Mouse (Mus musculus): ENCODE results near the gene Gstm2.
"Not testable (repeated sequence)": the region's sequence is repeated elsewhere in the genome, so short reads cannot be mapped to it uniquely, and the experiment has no call there.

Gstm2 gene

DNA sequence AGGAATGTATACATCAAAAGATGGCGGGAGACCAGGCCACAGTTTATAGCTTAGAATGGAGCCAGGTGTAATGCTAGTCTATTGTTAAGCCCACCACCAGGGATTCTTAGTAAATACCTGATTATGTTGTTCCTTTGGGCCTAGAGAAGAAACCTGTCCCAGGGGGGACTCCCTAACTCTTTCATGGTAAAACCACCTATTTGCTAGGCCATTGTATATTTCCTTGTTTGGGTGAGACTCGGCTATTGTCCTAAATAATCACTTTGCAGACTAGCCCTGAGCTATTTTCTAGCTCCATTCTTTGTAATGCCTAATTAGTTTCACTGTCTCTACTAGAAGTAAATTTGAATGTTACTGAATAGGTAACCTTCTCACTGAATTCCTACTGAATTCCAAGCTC is 9.7 kb upstream of the Gstm2 start:
- DNase-seq: not testable (repeated sequence)

DNA sequence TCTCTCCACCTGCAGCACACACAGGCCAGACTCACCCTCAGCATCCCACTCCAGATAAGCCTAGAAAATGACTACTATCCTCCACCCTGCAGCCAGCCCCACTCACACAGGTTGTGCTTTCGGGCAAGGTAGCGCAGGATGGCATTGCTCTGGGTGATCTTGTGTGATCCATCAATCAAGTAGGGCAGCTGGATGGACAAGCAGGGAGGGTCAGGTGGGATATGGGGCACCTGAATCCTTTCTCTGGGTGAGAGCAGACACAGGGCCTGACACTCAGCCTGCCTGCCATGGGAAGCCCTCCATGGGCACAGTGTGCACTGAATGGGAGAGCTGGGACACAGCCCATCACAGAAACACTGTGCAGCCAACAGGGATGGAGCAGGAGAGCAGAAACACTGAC is 1.1 kb downstream of the Gstm2 start:
- not testable (repeated sequence) for DNase-seq

DNA sequence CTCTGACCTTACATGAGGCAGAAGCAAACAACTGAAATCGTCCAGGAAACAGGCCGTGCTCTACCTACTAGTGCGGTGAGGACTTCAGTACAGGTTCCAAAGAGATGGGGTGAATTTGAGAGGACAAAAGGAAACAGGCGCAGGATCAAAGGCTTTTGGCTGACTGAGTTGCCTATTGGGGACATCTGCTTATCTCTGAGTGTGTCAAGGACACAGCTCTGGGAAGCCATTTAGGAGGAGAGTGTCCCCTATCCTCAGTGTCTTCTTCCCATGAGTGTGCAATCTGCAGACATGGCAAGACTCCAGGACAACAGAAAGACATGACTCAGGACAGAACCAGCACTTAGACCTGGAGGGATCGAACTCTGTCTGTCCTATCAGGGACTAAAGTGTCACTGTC is 1.8 kb downstream of the Gstm2 start:
- DNase-seq: no peak

DNA sequence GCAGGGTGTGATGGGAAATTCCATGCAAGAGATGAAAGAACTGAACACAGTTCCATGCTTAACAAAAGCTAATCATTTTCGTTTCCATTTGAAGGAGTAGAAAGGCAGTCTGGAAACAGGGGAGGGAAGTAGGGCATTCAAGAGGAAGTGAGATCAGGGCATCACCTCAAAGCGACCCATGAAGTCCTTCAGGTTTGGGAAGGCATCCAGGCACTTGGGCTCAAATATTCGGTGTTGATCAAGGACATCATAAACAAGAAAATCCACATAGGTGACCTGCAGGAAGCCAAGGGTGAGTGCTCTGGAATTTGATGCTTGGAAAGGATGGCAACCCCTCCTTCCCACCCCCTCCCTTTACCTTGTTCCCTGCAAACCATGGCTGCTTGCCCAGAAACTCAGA is 2.5 kb downstream of the Gstm2 start:
- DNase-seq: no peak

DNA sequence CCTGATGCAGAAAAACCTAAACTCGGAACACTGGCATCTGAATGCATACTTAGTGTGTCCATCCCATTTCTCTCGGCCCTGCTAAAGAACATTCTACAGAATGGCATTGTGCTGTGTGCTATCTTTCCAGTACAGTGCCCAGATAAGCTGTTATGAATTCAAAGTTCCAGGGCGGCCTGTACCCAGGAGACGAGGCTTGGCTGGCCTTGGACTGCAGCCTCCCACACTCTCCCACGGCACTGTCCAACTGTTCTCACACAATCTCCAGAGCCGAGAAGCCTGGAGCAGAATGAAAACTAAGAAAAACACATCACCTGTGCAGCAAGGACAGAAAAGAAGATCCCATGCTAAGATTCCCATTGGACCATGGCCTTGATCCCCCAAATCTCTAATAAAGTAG is 3.5 kb downstream of the Gstm2 start:
- DNase-seq: no peak

DNA sequence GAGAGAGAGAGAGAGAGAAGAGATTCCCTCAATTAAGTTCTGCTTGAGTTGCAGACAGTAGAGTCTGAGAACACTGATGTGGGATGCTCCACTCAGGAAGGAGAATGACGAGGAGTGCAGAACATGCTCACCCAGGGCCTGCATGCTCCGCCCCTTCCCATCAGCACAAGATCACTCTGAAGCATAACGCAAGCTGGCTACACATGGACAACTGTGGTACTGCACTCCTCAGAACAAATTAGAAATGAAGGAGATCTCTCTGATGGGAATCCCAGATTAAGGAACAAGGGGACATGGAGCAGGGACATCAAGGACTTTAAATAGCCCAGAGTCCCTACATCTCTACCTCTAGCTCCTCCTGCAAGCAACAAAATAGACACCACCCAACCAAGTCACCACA is 5.0 kb downstream of the Gstm2 start:
- no peak for DNase-seq

DNA sequence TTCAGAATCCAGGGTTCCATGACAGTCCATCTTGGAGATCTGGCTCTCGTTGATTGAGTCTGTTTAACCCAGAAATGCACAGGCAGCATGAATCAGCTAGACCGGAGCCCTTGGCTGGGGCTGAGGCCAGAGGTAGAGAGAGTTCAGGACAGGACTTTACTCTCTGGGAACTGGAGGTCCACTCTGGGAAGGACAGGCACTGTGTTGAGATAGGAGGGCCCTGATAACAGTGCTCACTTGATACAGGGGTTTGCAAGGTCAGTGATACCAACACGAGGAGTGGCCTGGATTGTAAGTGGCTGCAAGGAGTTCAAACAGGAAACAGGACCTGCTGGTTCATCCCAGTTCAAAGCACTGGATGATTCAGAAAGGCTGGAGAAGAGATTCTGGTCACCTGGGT is 8.6 kb downstream of the Gstm2 start:
- no peak for DNase-seq

DNA sequence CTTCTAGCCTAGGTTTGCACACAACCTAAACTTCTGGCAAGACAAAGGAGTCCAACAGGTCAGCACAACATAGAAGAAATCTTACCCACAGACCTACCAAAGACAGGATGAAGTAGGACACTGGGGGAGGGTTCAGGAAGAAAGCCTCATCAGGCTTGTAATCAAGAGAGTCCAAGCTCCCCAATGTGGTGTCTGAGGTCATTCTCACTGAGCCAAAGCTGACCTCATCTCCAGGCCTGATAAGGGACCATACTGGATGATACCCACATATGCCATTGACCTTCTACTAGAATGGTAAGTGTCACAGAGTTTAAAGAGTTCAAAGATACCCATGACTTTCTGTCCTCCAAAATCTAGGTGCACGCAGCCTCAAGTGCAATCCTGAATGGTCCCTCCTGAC is 12.0 kb downstream of the Gstm2 start:
- no peak for DNase-seq

DNA sequence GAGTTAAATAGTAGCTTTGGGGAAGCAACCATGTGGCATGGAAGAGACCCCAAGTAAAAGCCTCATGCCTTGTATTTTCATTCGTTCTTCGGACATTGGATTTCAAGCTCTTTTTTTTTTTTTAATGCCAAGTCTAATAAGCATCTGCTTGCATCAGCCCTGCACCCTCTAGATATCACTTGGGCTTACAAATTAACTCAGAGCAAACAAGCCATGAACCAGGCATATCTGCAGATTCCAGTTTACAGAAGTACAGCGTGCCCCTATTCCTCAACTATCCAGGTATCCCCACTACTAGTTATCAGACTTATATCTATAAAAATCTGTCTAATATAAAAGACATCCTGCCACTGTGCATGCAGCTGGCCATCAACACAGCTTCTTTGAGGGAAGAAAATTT is 14.2 kb downstream of the Gstm2 start:
- DNase-seq: no peak

DNA sequence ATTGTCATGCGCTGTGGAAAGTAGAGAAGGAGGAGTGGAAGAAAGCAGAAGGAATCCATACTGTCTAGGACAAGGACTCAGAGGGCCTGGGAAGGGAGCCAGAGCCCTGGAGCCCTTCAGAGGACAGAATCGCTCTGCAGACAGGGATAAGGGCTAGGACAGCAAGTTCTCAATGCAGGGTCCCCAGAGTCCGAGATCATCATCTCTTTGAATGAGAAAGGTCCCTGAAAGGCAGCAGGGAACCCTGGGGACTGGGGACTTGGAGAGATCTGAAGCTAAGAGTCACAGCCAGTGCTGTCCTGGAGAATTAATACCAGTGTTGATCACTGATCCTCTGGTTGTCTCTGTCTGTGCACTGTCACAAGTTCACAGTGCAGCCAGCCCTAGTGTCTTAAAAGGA is 15.2 kb downstream of the Gstm2 start:
- not testable (repeated sequence) for DNase-seq

DNA sequence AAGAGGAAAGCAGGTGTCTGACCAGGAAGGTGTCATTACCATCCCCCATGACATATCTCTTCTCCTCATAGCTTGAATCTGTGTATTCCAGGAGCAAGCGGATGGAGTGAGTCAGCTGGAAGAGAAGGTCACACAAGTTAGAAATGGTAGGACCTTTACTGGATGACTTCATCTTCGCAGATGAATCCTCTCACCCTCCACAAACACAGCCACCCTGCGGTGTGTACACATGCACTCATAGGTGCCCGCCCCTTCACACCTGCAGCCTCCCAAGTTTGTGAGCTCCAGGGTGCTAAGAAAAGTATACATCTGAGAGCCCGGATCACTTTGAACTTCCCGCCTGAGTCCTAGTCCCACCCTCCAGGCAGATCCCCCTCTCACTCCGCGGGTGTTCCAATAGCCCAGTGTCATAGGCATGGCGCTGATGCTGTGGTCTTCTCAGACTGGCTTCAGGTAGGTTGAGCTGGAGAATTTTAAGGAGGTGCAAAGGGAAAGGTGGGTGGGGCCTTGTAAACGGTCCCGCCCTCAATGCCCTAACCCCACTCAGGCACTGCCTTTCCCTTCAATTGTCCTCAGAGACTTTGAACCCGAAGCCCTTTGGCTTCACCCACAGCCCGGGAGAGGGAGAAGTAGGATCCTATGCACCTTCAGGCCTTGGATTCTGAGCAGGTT is 17.4 kb downstream of the Gstm2 start, which contains the start of gene Gstm3:
Gstm3 (minus strand) TSS at position 560 of the 672 bp plus-strand sequence.
- no peak for DNase-seq

DNA sequence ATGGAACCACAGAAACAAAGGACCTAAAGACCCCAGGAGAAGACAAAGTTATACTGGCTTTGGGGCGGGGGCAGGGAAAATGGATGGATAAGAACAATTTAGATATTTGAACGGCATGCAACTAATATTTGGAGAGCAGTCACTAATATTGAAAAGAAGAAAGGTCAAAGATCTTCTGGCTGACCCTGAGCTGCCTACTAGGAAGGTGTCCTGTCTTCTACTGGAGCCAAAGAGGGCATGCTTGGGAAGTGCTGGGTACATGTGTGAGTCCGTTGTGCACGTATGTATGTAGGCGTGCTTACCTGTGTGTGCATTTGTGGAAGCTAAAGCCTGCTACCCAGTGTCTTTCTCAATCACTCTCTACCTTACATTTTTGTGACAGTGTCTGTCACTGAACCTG is 19.6 kb downstream of the Gstm2 start:
- no peak for DNase-seq

DNA sequence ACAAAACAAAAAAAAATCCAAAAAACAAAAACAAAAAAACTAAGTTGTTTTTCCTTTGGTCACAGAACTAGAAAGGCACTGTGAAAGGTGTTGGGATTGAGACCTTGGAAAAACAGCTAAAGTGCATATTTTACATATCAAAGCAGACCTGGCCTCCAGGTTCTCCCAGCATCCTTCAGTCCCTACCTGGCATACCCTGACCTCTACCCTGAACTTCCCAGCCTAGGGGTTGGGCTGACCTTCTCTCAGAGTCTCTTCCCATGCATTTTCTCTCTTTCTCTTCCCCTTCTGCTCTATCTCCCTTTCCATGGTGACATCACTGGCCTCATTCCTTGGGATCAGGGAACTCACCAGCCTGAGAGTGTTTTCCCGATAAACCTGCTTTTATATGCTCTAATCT is 20.7 kb downstream of the Gstm2 start:
- no peak for DNase-seq

DNA sequence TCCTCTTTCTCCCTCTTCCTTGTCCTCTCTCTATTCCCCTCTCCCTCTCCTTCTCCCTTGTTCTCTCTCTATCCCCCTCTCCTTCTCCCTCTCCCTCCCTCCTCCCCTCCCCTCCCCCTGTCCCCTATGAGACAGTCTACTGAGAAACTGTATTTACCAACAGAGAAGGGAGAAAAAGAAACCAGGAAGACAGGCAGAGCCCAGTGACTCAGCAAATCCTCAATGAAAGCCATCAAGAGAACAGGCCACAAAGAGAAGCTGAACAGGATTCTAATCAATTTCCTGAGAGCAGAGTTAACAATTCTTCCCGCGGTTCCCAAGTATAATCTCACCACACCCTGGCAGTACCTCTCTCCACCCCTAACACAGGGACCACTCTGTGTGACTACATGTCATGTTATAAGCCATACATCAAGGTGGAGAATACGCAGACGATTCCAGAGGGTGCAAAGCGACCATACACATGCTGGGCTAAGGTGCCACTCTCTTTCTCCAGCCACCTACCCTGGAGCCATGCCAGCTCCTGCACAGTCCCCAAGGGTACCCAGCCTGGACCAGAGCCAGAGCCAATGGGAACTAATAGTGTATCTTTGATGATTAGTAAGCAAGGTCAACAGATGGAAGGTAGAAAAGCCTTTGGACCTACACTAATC is 21.5 kb downstream of the Gstm2 start:
- no peak for DNase-seq

DNA sequence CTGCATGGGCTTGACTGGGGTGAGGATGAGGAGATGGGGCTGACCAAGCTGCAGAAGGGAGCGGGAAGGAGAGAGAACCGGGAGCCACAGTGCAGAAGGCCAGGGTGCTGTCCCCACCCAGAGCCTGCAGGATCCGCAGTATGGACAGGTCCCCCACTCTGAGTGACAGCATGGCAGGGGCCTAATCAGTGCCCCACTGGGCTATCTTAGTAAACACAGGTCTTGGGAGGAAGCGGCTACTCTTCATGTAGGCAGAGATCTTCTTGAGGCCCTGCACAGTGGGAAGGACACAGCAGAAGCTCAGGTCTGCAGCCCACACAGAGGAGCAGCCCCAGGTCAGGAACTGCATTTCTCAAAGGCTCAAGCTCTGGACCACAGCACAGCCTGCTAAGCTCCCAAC is 22.2 kb downstream of the Gstm2 start:
- no peak for DNase-seq

DNA sequence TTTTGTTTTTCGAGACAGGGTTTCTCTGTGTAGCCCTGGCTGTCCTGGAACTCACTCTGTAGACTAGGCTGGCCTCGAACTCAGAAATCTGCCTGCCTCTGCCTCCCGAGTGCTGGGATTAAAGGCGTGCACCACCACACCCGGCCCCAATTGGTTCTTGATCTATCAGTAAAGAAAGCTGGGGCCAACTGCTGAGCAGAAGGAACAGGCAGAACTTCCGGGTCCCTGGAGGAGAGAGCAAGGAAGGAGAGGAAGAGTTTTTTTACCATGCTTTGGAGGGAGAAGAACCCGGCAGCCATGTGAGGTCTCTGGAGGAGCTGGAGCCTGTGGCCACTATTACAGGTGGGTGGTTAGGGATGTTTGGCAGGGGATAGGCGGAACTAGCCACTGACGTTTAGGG is 31.0 kb downstream of the Gstm2 start:
- not testable (repeated sequence) for DNase-seq

DNA sequence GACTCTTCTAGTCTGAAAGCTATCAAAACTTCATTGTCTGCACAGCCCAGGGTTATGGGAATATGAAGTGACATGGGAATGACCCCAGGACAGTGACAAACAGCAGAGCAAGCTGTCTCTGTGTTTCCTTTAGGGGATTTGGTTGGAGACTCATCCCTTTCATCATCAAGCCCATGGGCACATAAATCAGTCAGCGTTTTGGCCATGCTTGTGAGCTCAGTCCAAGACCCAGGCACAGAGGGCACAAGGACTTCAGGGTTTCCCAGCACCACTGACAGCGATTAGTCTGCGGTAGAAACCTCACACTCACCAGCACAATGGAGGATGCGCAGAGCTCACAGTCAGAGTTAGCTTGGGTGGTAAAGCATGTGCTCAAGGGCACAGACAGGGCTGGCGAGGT is 32.3 kb downstream of the Gstm2 start:
- no peak for DNase-seq

DNA sequence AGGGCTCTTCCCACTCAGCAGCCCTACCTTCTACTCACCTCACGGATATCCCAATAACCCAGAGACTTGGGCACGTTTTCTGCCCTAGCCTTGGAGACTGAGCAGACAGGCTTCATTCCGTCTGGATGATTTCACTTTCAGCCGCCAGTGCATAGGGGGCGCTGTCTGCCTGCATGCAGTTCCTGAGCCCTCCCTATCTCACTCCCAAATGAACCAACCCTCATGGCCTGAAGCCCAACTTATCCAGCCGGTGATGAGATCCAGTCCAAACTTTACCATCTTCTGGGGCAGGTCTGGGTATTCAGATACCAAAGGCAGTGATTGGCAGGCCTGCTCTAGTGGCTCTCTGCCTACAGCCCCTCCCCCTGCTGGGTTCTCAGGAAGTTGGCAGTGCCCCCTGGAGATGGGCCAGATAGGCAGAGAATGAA is 32.9 kb downstream of the Gstm2 start:
- no peak for DNase-seq

DNA sequence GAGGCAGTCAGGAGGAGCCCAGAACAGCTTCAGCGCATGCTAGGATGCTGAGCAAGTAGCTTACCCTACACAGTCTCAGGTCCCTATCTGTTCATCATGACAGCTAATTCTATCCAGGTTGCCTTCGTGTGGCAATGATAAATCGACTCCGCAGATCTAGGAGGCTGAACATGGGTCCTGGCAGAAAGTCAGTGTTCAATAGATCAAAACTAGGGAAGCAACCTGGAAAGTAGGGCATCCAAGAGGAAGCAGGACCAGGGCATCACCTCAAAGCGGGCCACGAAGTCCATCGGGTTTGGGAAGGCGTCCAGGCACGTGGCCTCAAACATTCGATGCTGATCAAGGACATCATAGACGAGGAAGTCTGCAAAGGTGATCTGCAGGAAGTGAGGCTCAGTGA is 35.7 kb downstream of the Gstm2 start:
- no peak for DNase-seq

DNA sequence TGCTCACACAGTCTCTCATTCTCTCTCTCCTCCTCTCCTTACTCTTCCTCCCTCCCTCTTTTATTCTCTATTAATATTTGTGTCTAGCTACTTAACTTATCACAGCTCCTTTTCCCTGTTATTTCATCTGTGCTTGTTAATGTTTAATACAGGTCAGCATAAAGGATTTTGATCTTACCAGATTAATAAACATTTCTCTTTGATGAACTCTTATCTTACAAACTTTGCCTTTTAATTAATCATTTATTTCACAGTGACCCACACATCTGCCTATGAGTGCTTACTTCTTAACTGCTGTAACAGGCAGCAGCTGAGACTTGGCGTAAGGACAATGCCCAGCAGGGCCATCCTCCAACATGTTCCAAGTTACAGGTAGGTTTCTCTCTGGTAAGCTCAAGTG is 36.8 kb downstream of the Gstm2 start:
- not testable (repeated sequence) for DNase-seq

DNA sequence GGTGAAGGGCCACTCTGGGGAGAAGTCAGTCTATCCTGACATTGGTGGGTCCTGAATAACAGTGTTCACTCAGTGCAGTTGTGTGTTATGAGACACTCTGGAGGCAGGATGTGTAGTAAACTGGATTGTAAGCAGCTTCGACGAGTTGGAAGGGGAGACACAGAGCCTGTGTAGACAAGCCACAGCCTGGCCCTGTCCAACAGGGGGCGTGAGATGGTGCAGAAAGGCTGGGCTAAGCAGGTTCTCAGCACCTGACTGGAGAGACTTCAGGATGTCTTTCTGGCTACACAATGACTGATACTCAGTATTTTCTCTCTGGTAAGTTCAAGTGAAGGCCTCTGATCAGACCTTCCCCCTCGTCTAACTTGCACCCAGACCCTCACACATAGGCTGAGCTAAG is 40.5 kb downstream of the Gstm2 start:
- DNase-seq: no peak

DNA sequence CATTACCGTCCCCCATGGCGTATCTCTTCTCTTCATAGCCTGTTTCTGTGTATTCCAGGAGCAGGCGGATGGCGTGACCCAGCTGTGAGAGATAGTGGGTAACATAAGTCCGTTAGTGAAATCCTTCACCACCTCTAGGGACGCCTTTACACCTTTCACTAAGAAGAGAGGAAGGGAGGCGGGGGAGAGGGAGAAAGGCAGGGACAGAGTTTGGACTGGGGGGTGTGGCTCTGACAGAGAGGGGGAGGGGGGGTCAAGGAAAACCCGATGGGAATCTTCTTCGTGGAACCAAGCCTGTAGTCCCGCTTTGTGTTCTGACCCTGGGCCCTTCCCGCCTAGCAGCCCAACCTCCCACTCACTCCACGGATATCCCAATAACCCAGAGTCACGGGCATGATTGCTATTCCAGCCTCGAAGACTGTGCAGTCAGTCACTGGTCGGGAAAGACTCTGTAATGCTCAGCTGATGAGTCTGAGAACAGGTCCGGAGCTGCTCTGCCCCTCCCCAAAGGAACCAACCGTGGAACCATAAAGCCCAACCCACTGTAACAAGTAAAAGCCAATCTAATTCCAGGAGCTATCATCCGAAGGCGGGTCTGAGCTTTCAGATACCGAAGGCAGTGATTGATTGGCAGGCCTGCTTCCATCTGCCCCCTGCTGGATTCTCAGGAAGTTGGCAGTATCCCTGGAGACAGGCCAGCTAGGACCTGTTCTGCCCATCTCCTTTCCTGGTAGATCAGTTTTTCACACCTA is 42.8 kb downstream of the Gstm2 start, which contains the start of gene Gstm6:
Gstm6 (minus strand) TSS at position 511 of the 752 bp plus-strand sequence.
- DNase-seq: no peak

DNA sequence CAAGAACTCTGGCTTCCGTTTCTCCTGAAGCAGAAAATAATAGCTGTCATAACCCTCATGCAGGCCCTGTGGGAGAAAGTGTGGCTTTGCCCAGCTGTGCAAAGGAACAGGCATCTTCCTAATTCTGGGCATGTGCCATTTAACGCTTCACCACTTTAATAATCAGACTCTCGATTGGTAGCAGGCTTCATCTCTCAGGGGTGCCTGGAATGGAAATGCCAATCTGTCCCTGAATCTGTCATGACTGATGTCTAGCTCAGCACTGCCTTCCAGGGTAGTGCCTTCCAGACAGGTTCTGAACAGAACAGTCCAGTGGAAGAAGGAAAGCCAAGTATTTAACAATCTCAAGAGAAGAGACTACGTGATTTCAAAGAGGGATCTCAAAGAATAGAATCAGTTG is 45.0 kb downstream of the Gstm2 start:
- no peak for DNase-seq

DNA sequence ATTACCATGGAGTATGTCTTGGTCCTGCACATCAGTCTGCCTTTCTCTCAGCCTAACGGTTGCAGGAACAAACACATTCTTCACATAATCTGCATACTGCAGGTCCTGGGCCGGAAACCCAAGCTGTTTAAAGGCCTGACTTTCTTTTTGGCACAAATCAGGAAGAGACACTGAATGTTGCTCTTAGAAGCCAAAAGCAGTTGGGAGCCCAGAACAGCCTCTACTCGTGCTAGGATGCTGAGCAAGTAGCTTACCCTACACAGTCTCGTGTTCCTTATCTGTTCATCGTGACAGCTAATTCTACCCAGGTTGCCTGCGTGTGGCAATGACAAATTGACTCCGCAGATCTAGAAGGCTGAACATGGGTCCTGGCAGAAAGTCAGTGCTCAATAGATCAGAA is 45.7 kb downstream of the Gstm2 start:
- DNase-seq: no peak
